ENCODE assay signal across 1 mouse cellular context in the genomic region with DNA sequence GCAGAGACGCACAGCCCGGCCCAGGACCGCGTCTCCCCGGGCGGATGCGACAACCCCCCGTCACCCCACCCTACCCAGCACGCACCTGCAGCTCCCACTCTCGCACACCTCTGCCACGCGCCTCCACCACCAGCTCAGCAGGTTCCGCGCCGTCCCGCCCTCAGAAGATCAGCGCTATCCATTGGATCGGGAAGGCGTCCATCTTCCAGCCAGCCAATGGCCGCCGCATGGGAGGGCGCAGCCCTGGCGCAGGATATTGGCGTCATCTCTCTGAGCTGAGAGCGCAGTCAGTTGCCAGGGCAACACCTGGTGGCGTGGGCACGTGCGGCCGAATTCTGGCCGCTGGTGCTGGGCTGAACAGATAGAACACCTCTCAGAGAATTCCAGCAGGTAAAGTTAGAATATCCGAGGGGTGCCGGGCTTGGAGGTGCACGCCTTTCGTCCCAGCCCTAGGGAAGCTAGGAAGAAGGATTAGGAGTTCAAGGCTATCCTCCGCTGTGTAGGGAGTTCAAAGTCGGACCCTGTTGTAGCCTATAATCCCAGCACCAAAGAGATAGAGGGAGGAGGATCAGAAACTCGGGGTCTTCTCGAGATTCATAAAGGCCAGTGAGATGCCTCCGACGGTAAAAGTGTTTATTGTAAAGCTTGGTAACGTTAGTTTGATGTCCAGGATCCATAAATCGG.
TF ChIP-seq lines count a peak whose summit lies in the region.

A gene (minus strand): TSS at position 144 of the 684 bp plus-strand sequence.

TF ChIP-seq in MEL, 35 proteins besides CTCF, POLR2A, EP300 and RAD21 (continued from another document):
- no peak for TF ChIP-seq UBTF (IDR thresholded peaks at IDR 0.05; ENCODE audit: borderline replicate concordance, insufficient read depth, low read depth, low read length)
- TF ChIP-seq MEF2A (IDR thresholded peaks at IDR 0.05; ENCODE audit: extremely low read depth, insufficient replicate concordance, low read depth, low read length, poor library complexity, severe bottlenecking) = no peak
- peak; percentile 61; the same call in 1 of the 2 replicates for TF ChIP-seq MAZ (IDR thresholded peaks at IDR 0.05; ENCODE audit: low read depth, low read length)
- no peak for TF ChIP-seq GATA1 (IDR thresholded peaks at IDR 0.05; ENCODE audit: low read depth, low read length)
- TF ChIP-seq NRF1 (IDR thresholded peaks at IDR 0.05; ENCODE audit: insufficient read depth, low read depth, low read length, poor library complexity, severe bottlenecking) = peak; percentile 46; the same call in 1 of the 2 replicates
- peak; percentile 98 for TF ChIP-seq MAX (IDR thresholded peaks at IDR 0.05; ENCODE audit: low read length)
- TF ChIP-seq USF1 (IDR thresholded peaks at IDR 0.05; ENCODE audit: low read depth, low read length) = peak; percentile 88
- TF ChIP-seq MYB (IDR thresholded peaks at IDR 0.05; ENCODE audit: low read depth, low read length) = no peak
- no peak; the same call in 1 of the 2 replicates for TF ChIP-seq ZMIZ1 (IDR thresholded peaks at IDR 0.05; ENCODE audit: low read depth, low read length)
- TF ChIP-seq GABPA (IDR thresholded peaks at IDR 0.05; ENCODE audit: low read depth, low read length) = no peak
- no peak for TF ChIP-seq SMC3 (IDR thresholded peaks at IDR 0.05; ENCODE audit: low read depth, low read length)
